Mouse (Mus musculus) gastrocnemius, postnatal 36 days (tissue): ENCODE data around the gene Six5. TPM values are rescaled to one million over a fixed set of nuclear protein-coding genes. Genes with fewer than 3 reads are reported as not detected.

Experiments
- DNase-seq, 2 experiments: peaks; one replicate each; pipeline ENCODE4 v3.0.0; 2022
- intact Hi-C: fragments of 180-260 bp; cut with DNase I; formaldehyde crosslinking; loops from one replicate; pipeline ENCODE4 v1.15.1; 2025
- total RNA-seq, 2 experiments: library from RNA; stranded (reverse); gene quantifications; 2 replicates each; pipeline ENCODE4 v1.2.3; 2021

The Six5 gene
- total RNA-seq, 2 experiments from 2014 or later, result 1.2 to 1.5 TPM

- no peak for DNase-seq
- intact Hi-C loops, result no loop called here
Measured at GRCm38 (mm10) chr7:19074494-19074893, 19.9 kb upstream of the Six5 start.

DNA sequence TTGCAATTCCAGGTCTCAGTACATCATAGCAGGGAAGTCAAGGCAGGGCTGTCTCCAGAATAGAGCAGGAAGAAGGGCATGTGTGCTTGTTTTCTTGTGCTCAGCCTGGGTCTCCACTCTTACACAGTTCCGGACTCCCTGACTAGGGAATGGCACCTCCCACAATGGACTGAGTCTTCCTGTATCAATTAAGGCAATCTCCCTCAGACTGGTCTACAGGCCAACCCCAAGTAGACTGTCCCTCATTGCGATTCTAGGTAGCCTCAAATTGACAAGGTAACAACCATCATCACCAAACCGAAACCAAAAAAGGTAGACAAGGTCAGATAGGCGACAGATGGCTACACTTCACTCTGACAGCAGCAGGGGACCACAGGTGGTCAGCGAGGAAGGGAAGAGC is 19.2 kb upstream of the Six5 start:
- DNase-seq, result no peak
- intact Hi-C loops, result no loop called here

DNA sequence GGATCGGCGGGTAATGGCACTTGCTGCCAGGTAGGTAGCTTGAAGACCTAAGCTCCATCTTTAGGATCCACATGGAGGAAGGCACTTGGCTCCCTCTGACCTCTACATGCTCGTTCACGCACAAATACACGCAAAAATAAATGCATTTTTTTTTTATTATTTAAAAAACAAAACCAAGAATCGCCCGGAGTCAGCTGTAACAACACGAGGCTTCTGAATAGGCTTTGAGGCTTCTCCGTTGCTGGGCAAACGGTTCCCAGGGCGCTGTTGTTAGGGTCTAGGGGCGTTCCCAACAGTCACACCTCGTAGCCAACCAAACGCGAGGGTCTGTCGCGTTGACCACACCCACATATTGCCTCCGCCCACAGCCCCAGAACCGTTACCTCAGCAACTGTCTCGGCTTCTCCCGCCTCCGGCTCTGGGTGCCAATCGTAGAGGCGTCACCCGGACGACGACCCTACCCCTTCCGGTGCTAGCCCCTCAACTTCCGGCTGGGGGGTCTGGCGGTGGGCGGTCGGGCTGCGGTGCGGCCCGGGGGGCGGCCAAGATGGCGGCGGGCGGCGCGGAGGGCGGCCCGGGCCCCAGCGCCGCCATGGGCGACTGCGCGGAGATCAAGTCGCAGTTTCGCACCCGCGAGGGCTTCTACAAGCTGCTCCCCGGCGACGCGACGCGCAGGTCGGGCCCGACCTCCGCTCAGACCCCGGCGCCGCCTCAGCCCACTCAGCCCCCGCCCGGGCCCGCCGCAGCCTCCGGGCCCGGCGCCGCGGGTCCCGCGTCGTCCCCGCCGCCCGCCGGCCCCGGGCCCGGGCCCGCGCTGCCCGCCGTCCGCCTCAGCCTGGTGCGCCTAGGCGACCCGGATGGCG is 18.4 kb upstream of the Six5 start, which contains the start of gene Dmwd:
Dmwd (plus strand) TSS at position 505 of the 863 bp plus-strand sequence.
- DNase-seq, result peak; percentile 88
- intact Hi-C loops, result no loop called here

GRCm38 (mm10) chr7:19076586-19076991 is 17.8 kb upstream of the Six5 start:
- peak; percentile 4 to 16 for DNase-seq
- intact Hi-C loops, result no loop called here

GRCm38 (mm10) chr7:19077761-19078160 is 16.6 kb upstream of the Six5 start:
- intact Hi-C loops, result no loop called here

GRCm38 (mm10) chr7:19078732-19079131 is 15.7 kb upstream of the Six5 start:
- intact Hi-C loops, result no loop called here

More at GRCm38 (mm10) chr7:19077761-19078160, 16.6 kb upstream of the Six5 start:
- no peak for DNase-seq

GRCm38 (mm10) chr7:19080451-19080950 is 13.9 kb upstream of the Six5 start:
- intact Hi-C loops, result no loop called here
- no peak for DNase-seq

More at GRCm38 (mm10) chr7:19078732-19079131, 15.7 kb upstream of the Six5 start:
- DNase-seq, result no peak

- no peak for DNase-seq
- intact Hi-C loops, result no loop called here
Measured at GRCm38 (mm10) chr7:19082171-19082570, 12.2 kb upstream of the Six5 start.

GRCm38 (mm10) chr7:19083096-19083495 is 11.3 kb upstream of the Six5 start:
- DNase-seq, result peak; percentile 74 to 79
- intact Hi-C loops, result no loop called here

GRCm38 (mm10) chr7:19083701-19084100 is 10.7 kb upstream of the Six5 start, which contains the start of gene Dmpk:
Gene Dmpk (plus strand): TSS chr7:19083849.
- intact Hi-C loops, result no loop called here
- peak; percentile 49 to 62 for DNase-seq

DNA sequence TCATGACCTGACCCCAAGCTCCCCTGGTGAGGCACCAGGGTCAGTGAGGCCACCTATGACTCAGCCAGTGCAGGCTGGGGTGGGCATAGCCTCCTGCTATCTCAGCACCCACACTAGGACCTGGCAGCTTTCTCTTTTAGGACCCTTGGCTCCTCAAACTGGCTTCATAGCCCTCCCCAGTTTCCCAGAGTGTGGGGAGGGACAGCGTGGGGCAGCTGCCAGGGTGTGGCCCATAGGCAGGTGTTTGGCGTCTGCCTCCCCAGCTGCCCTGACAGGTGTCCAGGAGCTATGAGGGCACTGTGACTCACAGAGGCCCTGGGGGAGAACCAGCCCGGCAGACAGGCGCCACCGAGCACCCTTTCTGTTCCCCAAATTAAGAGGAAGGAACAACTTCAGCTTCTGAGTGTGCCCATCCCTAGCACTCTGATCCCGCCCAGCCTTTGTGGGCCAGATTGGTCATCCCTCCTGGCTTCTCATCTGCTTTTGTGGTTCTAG is 10.1 kb upstream of the Six5 start:
- DNase-seq, result peak; percentile 63
- intact Hi-C loops, result no loop called here

GRCm38 (mm10) chr7:19084921-19085473 is 9.4 kb upstream of the Six5 start:
- DNase-seq, result no peak
- intact Hi-C loops, result no loop called here

DNA sequence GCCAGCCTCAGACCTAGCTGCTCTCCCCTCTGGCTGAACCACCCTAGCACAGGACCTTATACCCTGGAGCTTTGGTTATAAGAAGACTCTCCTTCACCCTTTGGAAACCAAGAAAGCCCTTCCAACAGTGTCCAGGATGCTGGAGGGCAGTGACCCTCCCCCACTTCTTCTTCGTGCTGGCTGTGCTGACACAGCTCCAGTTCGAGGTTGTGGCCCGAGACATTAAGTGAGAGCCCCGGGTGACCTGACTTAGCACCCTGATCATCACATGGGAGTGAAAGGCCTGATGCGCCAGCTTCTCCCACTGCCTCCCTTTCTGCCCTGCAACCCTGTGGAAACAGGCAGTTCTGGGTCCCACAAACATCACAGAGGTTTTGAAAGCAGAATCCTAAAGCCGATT is 8.9 kb upstream of the Six5 start:
- intact Hi-C loops, result no loop called here
- DNase-seq, result no peak

DNA sequence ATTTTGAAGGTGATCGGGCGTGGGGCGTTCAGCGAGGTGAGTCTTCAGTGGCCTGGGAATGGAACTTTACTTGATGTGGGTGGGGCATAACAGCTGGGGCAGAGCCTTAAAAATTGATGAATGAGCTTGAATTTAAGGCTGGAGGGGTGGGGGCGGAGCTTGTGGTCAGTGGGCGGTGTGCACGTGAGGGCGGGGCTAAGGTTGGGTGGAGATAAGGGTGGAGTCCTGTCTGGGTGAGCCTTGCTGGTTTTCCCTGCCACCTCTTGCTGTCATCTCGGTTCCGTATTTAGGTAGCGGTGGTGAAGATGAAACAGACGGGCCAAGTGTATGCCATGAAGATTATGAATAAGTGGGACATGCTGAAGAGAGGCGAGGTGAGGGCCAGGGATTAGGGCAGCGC is 8.4 kb upstream of the Six5 start:
- intact Hi-C loops, result no loop called here
- DNase-seq, result no peak

- intact Hi-C loops, result no loop called here
- DNase-seq, result no peak
Measured at GRCm38 (mm10) chr7:19086760-19087159, 7.6 kb upstream of the Six5 start.

DNA sequence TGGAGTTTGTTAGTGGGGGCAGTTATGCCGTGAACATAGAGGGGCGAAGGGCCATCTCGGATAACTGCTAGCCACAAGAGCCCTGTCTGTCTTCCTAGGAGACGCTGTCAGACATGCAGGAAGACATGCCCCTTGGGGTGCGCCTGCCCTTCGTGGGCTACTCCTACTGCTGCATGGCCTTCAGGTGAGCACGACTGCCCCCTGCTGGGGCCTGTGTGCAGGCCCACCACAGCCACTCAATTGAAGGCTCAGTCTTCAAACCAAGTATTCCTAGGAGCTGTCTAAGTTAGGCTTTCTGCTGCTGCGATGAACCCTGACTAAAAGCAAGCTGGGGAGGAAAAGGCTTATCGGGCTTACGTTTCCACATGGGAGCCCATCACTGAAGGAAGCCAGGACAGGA is 5.6 kb upstream of the Six5 start:
- DNase-seq, result peak in 1 of 2 experiments; percentile 62
- intact Hi-C loops, result no loop called here

- no peak for DNase-seq
Measured at GRCm38 (mm10) chr7:19091913-19092312, 2.5 kb upstream of the Six5 start.

GRCm38 (mm10) chr7:19092381-19093173 is 1.8 kb upstream of the Six5 start:
- no peak for DNase-seq
- intact Hi-C loops, result loop anchor here (2.0 kb wide), 1 partner anchor 24 kb away; no protein-coding TSS in a partner anchor

More at GRCm38 (mm10) chr7:19091913-19092312, 2.5 kb upstream of the Six5 start:
- intact Hi-C loops, result loop anchor here (2.0 kb wide), 1 partner anchor 23 kb away; no protein-coding TSS in a partner anchor

DNA sequence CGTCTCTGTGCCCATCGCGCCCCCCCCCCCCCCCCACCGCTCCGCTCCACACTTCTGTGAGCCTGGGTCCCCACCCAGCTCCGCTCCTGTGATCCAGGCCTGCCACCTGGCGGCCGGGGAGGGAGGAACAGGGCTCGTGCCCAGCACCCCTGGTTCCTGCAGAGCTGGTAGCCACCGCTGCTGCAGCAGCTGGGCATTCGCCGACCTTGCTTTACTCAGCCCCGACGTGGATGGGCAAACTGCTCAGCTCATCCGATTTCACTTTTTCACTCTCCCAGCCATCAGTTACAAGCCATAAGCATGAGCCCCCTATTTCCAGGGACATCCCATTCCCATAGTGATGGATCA is 1.2 kb upstream of the Six5 start:
- intact Hi-C loops, result loop anchor here (2.0 kb wide), 1 partner anchor 24 kb away; no protein-coding TSS in a partner anchor
- DNase-seq, result peak; percentile 83 to 87
